Mouse (Mus musculus): Measurements from ENCODE around the gene Rbm7.
"Not testable (repeated sequence)": the region's sequence is repeated elsewhere in the genome, so short reads cannot be mapped to it uniquely, and the experiment has no call there.

Rbm7 gene

GRCm38 (mm10) chr9:48480411-48481213, 14.5 kb downstream of the Rbm7 start, which contains the start of gene Rexo2:
Gene Rexo2 (minus strand): TSS chr9:48480623.
- peak; percentile 95 for DNase-seq (ENCODE audit: low spot score)

- no peak for DNase-seq (ENCODE audit: low spot score)
Measured at GRCm38 (mm10) chr9:48479838-48480410, 15.2 kb downstream of the Rbm7 start.

GRCm38 (mm10) chr9:48478808-48479207, 16.3 kb downstream of the Rbm7 start:
- no peak for DNase-seq (ENCODE audit: low spot score)

GRCm38 (mm10) chr9:48476236-48477165, 18.6 kb downstream of the Rbm7 start:
- no peak for DNase-seq (ENCODE audit: low spot score)

GRCm38 (mm10) chr9:48474367-48474766, 20.7 kb downstream of the Rbm7 start:
- no peak for DNase-seq (ENCODE audit: low spot score)

- no peak for DNase-seq (ENCODE audit: low spot score)
Measured at GRCm38 (mm10) chr9:48473131-48473530, 22.0 kb downstream of the Rbm7 start.

- no peak for DNase-seq (ENCODE audit: low spot score)
Measured at GRCm38 (mm10) chr9:48472441-48473025, 22.6 kb downstream of the Rbm7 start.

GRCm38 (mm10) chr9:48467471-48467870, 27.6 kb downstream of the Rbm7 start:
- DNase-seq (ENCODE audit: low spot score): not testable (repeated sequence)

- DNase-seq (ENCODE audit: low spot score): peak; percentile 78
Measured at GRCm38 (mm10) chr9:48466804-48467203, 28.3 kb downstream of the Rbm7 start.

GRCm38 (mm10) chr9:48465671-48466070, 29.4 kb downstream of the Rbm7 start:
- DNase-seq (ENCODE audit: low spot score): no peak

- no peak for DNase-seq (ENCODE audit: low spot score)
Measured at GRCm38 (mm10) chr9:48461545-48461944, 33.6 kb downstream of the Rbm7 start.

- DNase-seq (ENCODE audit: low spot score): no peak
Measured at GRCm38 (mm10) chr9:48460720-48461119, 34.4 kb downstream of the Rbm7 start.

GRCm38 (mm10) chr9:48459391-48459790, 35.7 kb downstream of the Rbm7 start:
- no peak for DNase-seq (ENCODE audit: low spot score)

GRCm38 (mm10) chr9:48458879-48459278, 36.2 kb downstream of the Rbm7 start:
- DNase-seq (ENCODE audit: low spot score): no peak

- DNase-seq (ENCODE audit: low spot score): no peak
Measured at GRCm38 (mm10) chr9:48455961-48456360, 39.1 kb downstream of the Rbm7 start.

- no peak for DNase-seq (ENCODE audit: low spot score)
Measured at GRCm38 (mm10) chr9:48450066-48450465, 45.0 kb downstream of the Rbm7 start.

GRCm38 (mm10) chr9:48447783-48448209, 47.3 kb downstream of the Rbm7 start:
- DNase-seq (ENCODE audit: low spot score): no peak

GRCm38 (mm10) chr9:48444821-48445220, 50.3 kb downstream of the Rbm7 start:
- no peak for DNase-seq (ENCODE audit: low spot score)

GRCm38 (mm10) chr9:48443873-48444272, 51.2 kb downstream of the Rbm7 start:
- DNase-seq (ENCODE audit: low spot score): no peak
